Mouse (Mus musculus): ENCODE measurements around the gene Sv2c.
"Not testable (repeated sequence)": the region's sequence is repeated elsewhere in the genome, so short reads cannot be mapped to it uniquely, and the experiment has no call there.

Gene Sv2c

DNA sequence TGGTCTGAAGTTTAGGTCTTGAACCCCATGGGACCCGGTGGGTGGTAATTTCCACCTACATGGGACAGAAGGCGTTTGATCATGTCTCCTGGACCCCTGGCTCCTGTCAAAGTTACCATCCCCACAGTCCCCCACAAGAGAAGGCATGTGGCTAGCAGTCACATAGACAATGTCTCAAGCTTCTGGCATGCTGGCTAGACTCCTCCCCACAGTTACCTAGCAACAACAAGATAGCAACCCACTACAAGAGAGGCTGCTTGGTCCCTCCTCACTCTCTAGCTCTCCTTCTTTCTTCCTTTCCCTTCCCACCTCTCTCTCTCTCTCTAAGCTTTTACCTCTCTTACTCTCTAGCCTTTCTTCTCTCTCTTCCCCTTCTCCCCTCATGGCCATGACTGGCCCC is 164.3 kb downstream of the Sv2c start:
- DNase-seq (ENCODE audit: low spot score in 2 of 2), result not testable (repeated sequence)

DNA sequence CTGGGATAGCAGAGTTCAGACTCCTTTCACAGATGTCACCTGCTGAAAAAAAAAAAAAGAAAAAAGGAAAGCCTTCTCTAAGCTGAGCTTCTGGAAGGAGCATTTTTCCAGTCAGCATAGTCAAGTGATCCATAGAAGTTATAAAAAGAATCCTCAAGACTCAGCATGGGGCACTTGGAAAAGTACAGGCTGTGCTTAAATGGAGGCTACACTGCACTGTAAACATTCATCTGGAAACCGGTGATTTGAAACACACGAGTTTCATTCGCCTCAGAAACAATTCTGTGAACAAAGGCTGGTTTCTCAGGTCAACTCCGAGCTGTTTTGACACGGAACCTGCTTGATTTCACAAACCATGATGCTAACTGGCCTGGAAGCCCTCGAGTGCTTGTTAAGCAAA is 165.6 kb downstream of the Sv2c start:
- no peak for DNase-seq (ENCODE audit: low spot score in 2 of 2)

DNA sequence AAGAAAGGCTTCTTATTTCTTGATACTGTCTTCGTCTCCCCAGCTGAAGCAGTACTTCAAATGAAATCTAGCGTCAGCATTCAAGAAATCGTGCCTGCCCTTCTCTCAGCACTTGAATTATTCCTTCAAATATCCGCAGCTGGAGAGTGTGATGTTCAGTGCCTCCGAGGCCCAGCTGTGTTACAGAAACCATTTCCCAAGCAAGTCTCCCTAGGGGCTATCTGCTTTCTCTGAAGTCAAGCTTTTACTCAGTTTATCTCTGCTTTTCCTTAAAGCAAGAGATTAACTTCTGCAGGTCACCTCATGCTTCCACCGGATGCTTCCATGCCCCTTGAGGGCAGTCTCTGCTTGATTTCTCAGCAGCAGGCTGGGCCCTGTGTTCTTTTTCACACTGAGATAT is 166.8 kb downstream of the Sv2c start:
- DNase-seq (ENCODE audit: low spot score in 2 of 2), result no peak

DNA sequence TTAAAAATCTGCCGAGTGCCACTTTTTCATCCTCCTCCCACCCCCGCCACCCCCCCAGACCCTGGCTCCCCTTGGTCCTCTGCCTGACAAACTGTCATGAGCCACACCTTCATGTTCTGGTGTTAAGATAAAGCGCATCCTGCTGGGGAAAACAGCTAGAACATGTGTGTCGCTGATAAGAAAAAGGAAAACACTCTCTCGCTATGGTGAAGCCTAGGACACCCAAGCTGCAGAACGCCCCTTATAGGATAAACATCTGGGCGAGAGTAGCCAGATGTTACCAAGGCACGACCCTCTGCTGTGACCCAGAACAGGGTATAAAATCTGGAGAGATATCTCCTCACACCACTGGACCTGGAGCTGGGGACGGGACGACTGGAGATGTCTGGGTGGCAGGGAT is 167.2 kb downstream of the Sv2c start:
- no peak for DNase-seq (ENCODE audit: low spot score in 2 of 2)

DNA sequence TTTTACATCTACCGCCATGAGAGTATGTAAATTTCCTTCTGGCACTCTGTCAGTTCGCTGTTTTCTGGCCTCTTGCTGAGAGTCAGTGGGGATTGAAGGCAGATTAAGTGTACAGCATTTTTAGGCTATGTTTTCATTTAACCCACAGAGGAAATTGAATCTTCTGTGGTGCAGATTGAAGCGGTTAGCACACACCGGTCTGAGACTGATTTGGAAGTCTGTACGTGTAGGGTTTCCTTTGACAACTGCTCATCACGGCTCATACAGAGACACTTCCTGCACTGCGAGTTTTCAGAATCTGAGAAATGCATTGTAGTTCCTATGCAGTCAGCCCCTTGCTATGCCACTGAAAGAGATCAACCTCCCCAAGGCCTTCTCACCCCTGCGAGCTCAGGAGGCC is 168.2 kb downstream of the Sv2c start:
- DNase-seq (ENCODE audit: low spot score in 2 of 2), result no peak

DNA sequence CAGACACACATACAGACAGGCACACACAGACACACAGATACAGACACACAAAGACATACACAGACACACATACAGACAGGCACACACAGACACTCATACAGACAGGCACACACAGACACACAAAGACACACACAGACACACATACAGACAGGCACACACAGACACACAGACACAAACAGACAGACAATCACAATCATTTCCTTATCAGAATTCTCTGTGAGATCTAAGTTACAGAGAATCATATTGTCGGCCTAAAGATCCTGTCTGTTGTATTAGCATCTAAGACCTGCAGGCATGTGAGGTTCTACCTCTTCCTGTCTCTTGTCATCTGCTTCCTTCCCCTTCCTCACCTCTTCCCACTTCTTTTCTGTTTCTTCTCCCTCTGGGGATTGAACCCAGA is 168.7 kb downstream of the Sv2c start:
- DNase-seq (ENCODE audit: low spot score in 2 of 2), result no peak

DNA sequence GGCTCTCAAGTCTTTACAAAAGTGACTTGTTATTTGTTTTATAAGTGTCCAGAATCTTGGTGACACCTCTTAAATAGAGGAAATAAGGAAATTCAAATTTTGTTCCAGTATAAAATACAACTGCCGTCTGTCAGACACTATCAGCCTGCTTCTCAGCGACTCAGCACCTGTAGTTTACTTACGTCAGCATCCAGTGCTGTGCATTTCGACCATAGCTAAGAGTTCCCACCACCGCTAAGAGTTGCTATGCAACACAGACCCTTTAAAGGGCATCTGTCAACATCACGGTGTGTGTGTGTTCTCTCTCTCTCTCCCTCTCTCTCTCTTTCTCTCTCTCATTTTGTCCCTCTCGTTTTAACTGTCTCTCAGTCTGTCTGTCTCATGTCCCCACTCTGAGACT is 170.5 kb downstream of the Sv2c start:
- DNase-seq (ENCODE audit: low spot score in 2 of 2), result no peak

DNA sequence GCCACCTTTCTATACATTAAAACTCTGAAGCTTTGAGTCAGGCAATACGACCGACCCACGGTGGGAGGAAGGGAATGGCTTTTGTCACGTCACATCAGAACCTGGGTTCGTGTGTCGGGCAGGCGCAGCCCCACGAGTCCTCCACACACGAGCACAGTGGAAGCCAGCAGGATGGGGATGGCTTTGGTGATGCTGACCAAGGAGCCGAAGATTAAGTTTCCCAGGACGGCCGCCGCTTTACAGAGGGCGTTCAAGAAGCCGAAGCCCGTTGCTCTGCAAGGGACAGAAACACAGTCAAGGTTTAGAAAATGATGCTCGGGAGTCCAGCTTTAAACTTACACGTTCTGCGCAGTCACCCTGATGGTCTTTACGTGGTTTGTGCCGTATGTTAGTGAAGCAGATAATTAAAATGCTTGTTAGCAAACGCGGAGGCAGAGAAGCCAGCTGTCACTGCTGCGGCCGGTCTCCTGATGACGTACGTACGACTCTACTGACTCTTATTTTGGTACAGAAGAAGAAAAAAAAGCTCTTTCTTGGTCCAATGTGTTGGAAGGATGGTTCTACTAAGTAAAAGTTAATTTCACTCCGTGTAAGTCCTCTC is 171.1 kb downstream of the Sv2c start:
- peak; percentile 42 to 49 for DNase-seq (ENCODE audit: low spot score in 2 of 2)

DNA sequence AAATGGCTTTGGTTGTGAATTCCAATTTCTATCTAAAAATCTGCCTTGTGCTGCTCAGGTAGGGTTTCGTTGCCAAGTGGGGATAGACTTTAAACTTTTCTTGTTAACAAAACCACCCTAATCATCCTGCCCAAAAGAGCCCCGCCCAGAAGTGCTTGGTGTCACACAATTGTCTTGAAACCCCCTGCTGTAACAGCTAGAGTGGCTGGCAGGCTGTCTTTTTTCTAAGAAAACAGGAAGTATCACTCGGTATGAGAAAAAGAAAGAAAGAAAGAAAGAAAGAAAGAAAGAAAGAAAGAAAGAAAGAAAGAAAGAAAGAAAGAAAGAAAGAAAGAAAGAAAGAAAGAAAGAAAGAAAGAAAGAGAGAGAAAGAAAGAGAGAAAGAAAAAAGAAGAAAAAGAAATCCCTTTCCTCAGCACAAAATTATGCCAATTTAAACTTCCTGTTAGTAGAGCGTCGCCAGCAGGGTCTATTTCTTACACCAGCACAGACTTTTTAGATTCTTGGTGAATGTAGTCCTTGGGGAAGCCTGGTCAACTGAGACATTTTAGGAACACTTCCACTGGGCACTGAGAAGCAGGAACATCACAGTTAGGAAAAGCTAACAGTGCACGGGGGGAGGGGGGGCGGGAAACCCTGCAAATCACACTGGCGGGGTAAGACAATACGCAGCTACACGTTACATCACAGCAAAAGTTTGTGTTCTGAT is 171.7 kb downstream of the Sv2c start:
- DNase-seq (ENCODE audit: low spot score in 2 of 2), result no peak

DNA sequence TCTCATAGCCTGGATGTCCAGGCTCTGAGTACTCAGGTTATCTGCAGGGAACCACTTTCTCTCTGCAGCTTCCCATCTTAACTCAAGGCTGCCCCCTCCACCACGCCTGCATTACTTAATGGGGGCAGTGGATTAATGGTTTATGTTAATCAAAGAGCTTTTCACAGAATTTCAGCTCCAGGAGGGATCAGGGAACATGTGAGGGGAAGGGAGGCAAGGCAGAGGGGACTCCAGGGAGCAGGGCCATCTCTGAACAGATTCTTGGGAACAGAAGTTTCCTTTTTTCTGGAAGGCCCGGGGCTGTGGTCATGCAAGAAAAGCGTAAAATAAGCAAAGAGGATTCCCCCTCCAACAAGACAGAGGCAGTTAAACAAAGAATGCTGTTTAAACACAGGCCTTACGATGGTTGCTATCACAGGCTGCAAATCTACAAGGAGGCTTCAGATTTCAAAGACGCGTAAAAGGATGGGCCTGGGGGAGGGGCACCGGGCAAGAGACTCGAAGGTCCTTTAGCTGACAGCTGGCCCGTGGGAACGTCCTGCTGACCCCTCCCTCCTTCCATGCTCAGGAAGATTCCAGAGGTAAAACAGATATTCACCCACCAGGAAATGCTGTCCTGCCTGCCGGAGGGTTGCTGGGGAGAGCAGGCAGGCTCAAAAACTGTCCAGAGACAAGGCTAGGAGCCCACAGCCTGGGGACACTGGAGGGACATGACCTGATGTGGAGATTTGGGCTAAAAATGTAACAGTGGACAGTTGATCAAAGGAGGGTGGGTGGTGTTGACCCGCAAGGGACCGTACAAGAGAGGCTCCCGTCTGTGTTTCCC is 172.5 kb downstream of the Sv2c start:
- DNase-seq (ENCODE audit: low spot score in 2 of 2), result no peak

DNA sequence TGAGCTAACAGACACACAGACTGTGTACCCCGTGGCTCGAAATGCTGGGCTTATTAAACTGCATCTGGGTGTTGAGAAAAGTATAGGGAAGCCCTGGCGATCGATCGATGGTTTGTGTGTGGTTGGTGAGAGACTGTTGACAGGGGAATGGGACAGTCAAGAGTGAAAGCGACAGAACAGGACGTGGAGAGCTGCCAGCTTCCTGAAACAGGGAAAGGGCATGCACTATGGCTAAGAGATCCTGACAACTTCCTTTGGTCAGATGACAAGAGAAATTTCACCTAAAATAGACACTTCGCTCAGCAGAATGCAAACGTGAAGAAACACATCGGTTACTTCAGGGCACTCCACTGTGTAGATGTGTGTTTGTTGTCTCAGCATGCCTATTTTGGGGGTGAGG is 175.2 kb downstream of the Sv2c start:
- DNase-seq (ENCODE audit: low spot score in 2 of 2), result no peak

DNA sequence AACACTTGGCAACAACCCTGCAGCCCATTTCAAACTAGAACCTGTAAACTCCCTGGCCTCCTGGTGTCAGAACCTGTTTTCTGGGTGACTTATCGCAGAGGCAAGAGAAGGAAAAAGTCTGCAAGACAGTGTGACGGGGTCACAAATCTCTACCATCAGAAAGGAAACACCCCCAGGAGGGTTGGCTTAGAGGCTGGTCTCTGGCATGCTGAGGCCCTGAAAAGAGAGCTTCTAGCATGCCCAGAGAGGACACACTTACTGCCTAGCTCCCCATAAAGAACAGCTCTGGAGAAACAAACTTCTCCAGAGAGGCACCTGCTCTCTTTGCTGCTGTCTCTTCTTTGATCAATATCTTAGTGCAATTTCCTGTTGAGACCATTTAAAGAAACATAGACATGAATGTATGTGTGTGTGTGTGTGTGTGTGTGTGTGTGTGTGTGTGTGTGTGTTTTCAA is 176.0 kb downstream of the Sv2c start:
- DNase-seq (ENCODE audit: low spot score in 2 of 2), result no peak

DNA sequence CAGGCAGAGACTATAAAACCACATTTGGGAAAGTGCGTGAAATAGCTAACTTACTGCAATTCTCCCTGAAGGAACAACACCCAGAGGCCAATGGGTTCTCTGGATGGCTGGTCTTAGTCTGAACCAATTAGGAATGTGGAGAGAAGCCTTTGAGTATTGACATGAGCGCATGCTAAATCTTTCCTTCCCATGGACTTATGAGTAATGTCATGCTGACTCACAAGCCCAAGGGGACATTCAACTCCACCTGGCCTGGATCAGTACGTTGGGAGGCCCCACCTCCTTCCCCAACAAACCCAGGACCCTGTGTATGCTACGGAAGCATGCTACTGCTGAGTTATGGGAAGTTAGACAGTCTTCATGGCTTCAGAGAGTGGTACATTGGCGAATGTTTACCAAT is 177.2 kb downstream of the Sv2c start:
- DNase-seq (ENCODE audit: low spot score in 2 of 2), result no peak

DNA sequence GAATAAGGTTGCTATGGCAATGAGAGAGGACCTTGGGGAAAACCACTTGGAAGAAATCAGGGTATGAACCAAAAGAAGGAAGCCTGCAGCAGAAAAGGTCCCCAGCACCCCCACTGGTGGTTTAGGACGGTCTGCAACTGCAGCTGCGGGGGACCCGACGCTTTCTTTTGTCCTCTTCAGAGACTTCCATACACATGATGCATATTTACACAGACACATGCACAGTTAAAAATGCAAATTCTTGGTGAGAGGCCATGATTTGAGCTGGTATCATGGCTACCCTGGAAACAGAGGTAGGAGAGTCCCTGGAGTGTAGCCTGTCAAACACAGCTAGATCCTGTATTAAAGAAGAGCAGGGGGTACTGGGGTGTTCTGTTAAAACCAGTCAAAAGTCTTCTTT is 178.7 kb downstream of the Sv2c start:
- no peak for DNase-seq (ENCODE audit: low spot score in 2 of 2)

DNA sequence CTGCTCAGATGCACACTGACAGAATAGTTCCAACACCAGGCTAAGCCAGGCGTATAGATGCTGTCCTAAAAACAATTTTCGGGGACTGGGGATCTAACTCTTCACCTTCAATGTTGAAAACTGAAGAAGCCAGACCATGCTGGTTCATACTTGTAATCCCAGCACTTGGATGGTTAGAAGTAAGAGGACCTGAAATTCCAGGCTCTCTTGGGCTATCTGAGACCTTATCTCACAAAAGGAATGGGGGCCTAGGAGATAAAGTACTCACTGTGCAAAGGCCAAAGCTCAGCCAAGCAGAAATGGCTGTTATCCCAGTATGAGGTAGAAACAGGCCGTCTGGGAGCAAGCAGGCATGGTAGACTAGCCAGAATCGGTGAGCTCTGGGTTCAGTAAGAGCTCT is 180.1 kb downstream of the Sv2c start:
- no peak for DNase-seq (ENCODE audit: low spot score in 2 of 2)

DNA sequence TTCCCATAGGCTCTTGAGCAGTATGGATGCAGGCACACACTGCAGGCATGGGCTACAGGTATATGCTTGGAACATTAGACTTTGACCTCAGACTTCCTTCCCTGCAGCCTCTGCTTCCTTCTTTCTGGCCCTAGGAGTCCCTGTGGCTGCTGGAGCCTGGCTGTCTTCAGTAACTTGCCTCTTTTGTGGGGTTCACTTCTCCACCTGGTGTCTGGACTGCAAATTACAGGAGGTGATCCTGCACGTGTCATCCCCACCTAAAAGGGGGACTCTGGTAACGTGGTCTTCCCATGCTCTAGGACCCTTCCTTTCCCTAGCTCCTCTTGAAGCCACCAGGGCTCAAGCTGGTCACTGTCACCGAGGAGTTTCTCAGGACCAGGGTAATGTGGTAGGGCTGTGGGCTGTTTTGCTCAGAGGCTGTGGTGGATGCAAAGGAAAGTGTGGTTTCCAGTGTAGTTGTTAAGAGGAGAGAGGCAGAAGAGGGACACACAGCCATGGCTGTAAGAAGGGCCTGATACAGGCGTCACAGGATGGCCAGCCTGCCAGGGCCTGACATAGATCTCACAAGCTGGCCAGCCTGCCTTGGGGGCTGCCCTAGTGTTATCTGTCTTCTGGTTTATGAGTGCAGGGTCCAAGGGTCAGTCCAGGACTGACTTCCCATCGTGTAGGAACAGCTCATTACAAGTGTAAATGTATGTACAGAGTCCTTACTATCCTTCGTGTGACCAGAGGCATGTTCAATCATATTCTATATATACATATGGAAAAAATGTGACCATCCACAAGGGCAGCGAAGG is 181.1 kb downstream of the Sv2c start:
- DNase-seq (ENCODE audit: low spot score in 2 of 2), result no peak

DNA sequence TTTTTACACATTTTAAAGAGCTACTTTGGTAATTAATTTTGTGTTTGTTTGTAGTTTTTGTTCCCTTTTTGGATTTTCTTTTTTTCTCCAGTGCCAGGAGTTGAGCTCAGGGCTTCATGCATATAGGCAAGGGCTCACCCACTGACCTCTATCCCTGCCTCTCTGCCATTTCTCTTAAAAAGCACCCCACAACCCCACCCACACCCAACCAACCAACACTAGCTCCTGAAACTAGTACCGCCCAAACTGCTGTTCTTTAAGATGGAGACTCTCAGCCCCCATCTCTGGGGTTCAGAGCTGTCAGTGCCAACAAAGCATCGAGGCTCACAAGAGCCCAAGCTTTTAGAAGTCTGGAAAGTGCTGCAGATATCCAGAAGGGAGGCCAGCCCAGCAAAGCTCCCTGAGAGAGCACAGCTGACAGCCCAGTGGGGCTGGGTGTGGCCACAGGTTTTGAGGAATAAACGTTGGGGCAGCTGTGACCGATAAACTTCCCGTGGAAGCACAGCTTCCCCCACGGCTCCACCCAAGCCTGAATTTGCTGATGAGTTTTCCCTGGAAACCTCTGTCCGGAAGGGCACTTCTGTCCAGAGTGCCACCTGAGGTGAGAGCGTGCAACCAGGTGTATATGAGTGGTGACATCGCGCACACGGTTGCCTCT is 181.8 kb downstream of the Sv2c start:
- no peak for DNase-seq (ENCODE audit: low spot score in 2 of 2)

DNA sequence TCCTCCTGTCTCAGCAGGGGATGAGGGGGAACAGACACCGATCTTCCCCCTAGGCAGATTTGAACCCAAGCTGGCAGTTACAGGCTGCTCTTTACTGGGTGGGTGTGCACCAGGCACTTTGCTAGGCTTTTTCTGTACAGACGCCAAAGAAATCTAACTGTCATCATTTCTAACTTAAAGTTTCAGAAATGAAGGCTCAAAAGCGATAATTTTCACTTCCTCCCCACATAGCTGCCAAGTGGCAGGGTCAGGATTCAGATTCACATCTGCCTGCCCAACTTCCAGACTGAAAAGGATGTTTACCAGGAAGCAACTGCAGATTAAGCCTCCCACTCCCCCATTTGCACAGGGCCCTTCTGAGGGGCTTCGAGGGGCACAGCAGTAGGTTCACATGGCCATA is 183.0 kb downstream of the Sv2c start:
- no peak for DNase-seq (ENCODE audit: low spot score in 2 of 2)

DNA sequence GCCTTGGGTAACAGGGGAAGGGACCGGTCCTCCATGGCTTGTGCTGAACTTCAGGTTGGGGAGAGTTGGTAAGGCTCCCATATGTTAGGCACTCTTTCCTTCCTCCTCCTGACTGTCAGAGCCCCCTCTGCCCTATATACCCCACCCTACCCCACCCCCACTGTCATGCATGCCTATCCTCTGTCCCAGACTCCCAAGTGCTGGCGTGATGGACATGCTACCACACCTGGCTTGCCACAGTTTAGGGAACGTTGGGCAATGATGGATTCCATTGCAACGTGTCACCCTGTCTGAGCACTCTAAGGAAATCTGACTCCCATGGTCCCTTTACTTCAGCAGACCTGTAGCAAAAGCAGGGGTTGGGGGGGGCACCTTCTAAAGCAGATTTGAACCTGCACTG is 183.6 kb downstream of the Sv2c start:
- DNase-seq (ENCODE audit: low spot score in 2 of 2), result no peak

DNA sequence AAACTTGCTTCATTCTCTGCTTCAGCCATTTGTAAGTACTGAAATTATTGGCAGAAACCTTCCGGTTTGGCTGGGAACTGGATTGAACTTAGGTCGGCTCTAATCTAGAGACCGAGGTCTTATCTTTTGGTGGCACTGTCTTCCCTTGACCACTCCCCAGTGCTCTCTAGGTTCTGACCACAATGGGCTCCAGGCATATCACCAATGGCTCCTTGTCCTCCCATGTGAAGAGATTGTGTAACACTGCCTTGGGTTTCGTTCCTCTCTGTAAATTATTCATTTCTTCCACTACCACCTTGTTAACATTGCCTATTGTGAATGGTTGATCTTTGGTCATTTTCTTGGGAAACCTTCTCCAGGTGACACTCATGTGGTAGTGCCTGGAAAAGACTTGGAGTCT is 184.0 kb downstream of the Sv2c start:
- DNase-seq (ENCODE audit: low spot score in 2 of 2), result no peak

DNA sequence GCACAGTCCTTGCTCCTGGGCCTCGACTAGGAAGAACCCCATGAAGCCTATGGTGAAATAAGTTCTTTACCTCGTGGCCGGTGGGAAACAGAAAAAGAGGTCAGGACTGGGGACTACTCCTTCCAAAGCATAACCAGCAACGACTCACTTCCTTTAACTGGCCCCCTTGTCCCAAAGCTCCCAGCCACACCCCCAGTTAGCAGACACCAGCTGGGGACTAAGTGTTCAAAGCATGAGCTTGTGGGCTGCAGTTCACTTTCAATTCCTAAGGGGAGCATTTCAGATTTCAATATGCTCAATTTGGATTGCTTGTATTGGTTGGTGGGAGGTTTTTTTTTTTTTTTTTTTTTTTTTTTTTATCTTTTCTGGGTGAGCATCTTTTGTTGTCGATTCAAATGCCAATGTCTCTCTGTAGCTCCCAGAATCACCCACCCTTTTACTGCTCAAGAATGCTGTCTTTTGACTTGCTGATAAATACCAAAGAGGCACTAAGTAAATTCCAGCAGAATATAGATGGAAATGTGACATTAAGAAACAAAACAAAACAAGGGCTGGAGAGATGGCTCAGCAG is 186.4 kb downstream of the Sv2c start:
- DNase-seq (ENCODE audit: low spot score in 2 of 2), result no peak
